Mouse (Mus musculus): ENCODE results near the gene Ergic1.

The Ergic1 gene

GRCm38 (mm10) chr17:26633186-26633585, 71.9 kb downstream of the Ergic1 start:
- DNase-seq: no peak

- no peak for DNase-seq
These were observed 72.6 kb downstream of the Ergic1 start for GRCm38 (mm10) chr17:26633926-26634325.

GRCm38 (mm10) chr17:26634539-26634938, 73.2 kb downstream of the Ergic1 start:
- no peak for DNase-seq

GRCm38 (mm10) chr17:26635951-26636350, 74.7 kb downstream of the Ergic1 start:
- no peak for DNase-seq

- no peak for DNase-seq
These were observed 76.6 kb downstream of the Ergic1 start for GRCm38 (mm10) chr17:26637851-26638250.

- DNase-seq: peak; percentile 62 to 73
These were observed 77.4 kb downstream of the Ergic1 start for GRCm38 (mm10) chr17:26638655-26639054.

- no peak for DNase-seq
These were observed 78.5 kb downstream of the Ergic1 start for GRCm38 (mm10) chr17:26639791-26640190.

- no peak for DNase-seq
These were observed 79.0 kb downstream of the Ergic1 start for GRCm38 (mm10) chr17:26640286-26640740.

- no peak for DNase-seq
These were observed 82.2 kb downstream of the Ergic1 start for GRCm38 (mm10) chr17:26643456-26643855.

- DNase-seq: no peak
These were observed 82.7 kb downstream of the Ergic1 start for GRCm38 (mm10) chr17:26643993-26644392.

- no peak for DNase-seq
These were observed 83.5 kb downstream of the Ergic1 start for GRCm38 (mm10) chr17:26644509-26645410.

- DNase-seq: peak in 1 of 2 experiments; percentile 1
These were observed 84.1 kb downstream of the Ergic1 start for GRCm38 (mm10) chr17:26645411-26645854.

- DNase-seq: peak in 1 of 2 experiments; percentile 2
These were observed 86.0 kb downstream of the Ergic1 start for GRCm38 (mm10) chr17:26647283-26647682.

- DNase-seq: peak in 1 of 2 experiments; percentile 1
These were observed 88.3 kb downstream of the Ergic1 start for GRCm38 (mm10) chr17:26649565-26649964.

- peak in 1 of 2 experiments; percentile 2 for DNase-seq
These were observed 89.4 kb downstream of the Ergic1 start for GRCm38 (mm10) chr17:26650451-26651363.

GRCm38 (mm10) chr17:26658854-26659572, 97.7 kb downstream of the Ergic1 start:
- no peak for DNase-seq

- no peak for DNase-seq
These were observed 98.3 kb downstream of the Ergic1 start for GRCm38 (mm10) chr17:26659573-26659915.

GRCm38 (mm10) chr17:26660192-26660912, 99.1 kb downstream of the Ergic1 start:
- peak; percentile 80 to 81 for DNase-seq

GRCm38 (mm10) chr17:26662204-26662603, 100.9 kb downstream of the Ergic1 start:
- no peak for DNase-seq

GRCm38 (mm10) chr17:26662978-26663683, 101.8 kb downstream of the Ergic1 start, which contains the start of gene Atp6v0e:
Gene Atp6v0e, plus strand, starts transcription at chr17:26663231.
- peak; percentile 89 to 90 for DNase-seq

- no peak for DNase-seq
These were observed 104.3 kb downstream of the Ergic1 start for GRCm38 (mm10) chr17:26665600-26665999.

Data from thymus, postnatal 36 days (tissue).